Mouse (Mus musculus): ENCODE measurements around the gene Olfr285. TPM values are rescaled to one million over a fixed set of nuclear protein-coding genes. Genes with fewer than 3 reads are reported as not detected.

The Olfr285 gene
- polyA plus RNA-seq (2014; fragmentation: Nextera tagmentation; extraction: Ambion mirVana), result not detected in 2 replicates

- no peaks in the 10 kb centered on the region for H3K9me3 ChIP-seq (ENCODE audit: control insufficient read depth, low read length)
- H3K36me3 ChIP-seq (ENCODE audit: control insufficient read depth, insufficient read depth, low read length), result no peaks in the 10 kb centered on the region
- H3K4me1 ChIP-seq (ENCODE audit: control insufficient read depth, insufficient read depth, low read length), result no peaks in the 10 kb centered on the region
- DNase-seq (ENCODE audit: low spot score, missing footprints), result no peak
- ATAC-seq (ENCODE audit: low FRiP score), result no peak
- no peak within 1 kb of the TSS for H3K4me2 ChIP-seq
- H3K9ac ChIP-seq (ENCODE audit: low read length), result no peak within 1 kb of the TSS
- H3K27me3 ChIP-seq (ENCODE audit: control insufficient read depth, insufficient read depth, low read length), result no peaks in the 10 kb centered on the region
- 90% methylated on average over 5 of the region's 5 CpGs for WGBS
- no peak within 1 kb of the TSS for H3K27ac ChIP-seq (ENCODE audit: low read depth, low read length)
- H3K4me3 ChIP-seq (ENCODE audit: low read depth, low read length), result no peak within 1 kb of the TSS
Observed at GRCm38 (mm10) chr15:98317177-98317724, at the start of gene Olfr285. TSS of gene Olfr285 (minus strand) at chr15:98317353.

DNA sequence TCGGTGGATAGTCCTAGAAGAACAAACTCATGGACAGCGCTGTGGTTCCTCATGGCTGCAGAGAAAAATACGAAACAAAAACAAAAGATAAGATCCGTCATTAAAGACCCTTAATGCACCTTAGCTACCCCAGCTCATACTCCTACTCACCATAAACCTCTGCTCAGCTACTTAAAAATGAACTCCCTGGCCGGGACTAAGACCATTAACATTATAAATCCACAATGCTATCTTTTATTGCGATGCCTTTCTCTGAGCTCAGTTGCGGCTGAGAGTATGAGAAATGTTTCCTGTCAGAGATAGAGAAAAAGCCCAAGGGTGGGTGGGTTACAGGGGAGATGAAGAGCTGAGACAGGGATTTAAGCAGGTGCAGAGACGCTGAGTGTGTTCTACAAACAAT is 23.7 kb upstream of the Olfr285 start, which contains the start of gene Olfr284:
Gene Olfr284, minus strand, starts transcription at position 101 of the 400 bp plus-strand sequence.
- DNase-seq (ENCODE audit: low spot score, missing footprints) (no peak), ATAC-seq (ENCODE audit: low FRiP score) (no peak)
- WGBS, result 87% methylated on average over 8 of the region's 8 CpGs
- no peak within 1 kb of the TSS for H3K27ac ChIP-seq (ENCODE audit: low read depth, low read length)
- H3K27me3 ChIP-seq (ENCODE audit: control insufficient read depth, insufficient read depth, low read length), result no peaks in the 10 kb centered on the region
- no peaks in the 10 kb centered on the region for H3K36me3 ChIP-seq (ENCODE audit: control insufficient read depth, insufficient read depth, low read length)
- H3K9me3 ChIP-seq (ENCODE audit: control insufficient read depth, low read length), result no peaks in the 10 kb centered on the region
- no peak within 1 kb of the TSS for H3K9ac ChIP-seq (ENCODE audit: low read length)
- H3K4me3 ChIP-seq (ENCODE audit: low read depth, low read length), result no peak within 1 kb of the TSS
- H3K4me2 ChIP-seq, result no peak within 1 kb of the TSS
- no peaks in the 10 kb centered on the region for H3K4me1 ChIP-seq (ENCODE audit: control insufficient read depth, insufficient read depth, low read length)

DNA sequence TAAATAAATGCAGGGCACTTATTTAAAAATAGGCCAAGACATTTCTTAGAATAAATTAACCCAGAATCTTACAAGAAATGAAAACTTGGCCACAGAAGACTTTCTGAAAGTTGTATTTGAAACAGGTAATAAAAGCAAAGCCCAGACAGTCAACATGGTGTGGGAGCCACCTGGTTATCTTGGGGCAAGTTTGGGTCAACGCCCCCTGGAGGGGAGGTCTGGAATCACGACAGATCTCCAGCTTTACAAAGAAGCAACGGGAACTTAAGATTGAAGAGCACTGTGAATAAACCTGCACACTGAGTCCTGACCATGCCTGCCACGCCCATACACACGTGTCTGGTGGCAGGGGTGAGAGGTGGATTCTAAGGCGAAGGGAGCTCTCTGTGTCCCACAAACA is 1.4 kb downstream of the Olfr285 start:
- Histone ChIP-seq H3K36me3 (ENCODE audit: control insufficient read depth, insufficient read depth, low read length) (no peaks in the 10 kb centered on the region), H3K9me3 (ENCODE audit: control insufficient read depth, low read length) (no peaks in the 10 kb centered on the region), H3K9ac (ENCODE audit: low read length) (no peak overlapping the region), H3K27me3 (ENCODE audit: control insufficient read depth, insufficient read depth, low read length) (no peaks in the 10 kb centered on the region), H3K4me2 (no peak overlapping the region), H3K27ac (ENCODE audit: low read depth, low read length) (no peak overlapping the region), H3K4me1 (ENCODE audit: control insufficient read depth, insufficient read depth, low read length) (no peaks in the 10 kb centered on the region), H3K4me3 (ENCODE audit: low read depth, low read length) (no peak overlapping the region)
- WGBS, result 57% methylated on average over 6 of the region's 6 CpGs
- ATAC-seq (ENCODE audit: low FRiP score), result no peak
- DNase-seq (ENCODE audit: low spot score, missing footprints), result no peak

- WGBS, result 3% methylated on average over 43 of the region's 60 CpGs
Observed at GRCm38 (mm10) chr15:98295628-98296551, 21.3 kb downstream of the Olfr285 start, which contains the start of gene Zfp641. TSS of gene Zfp641 (minus strand) at chr15:98296161.

GRCm38 (mm10) chr15:98293651-98294050 is 23.5 kb downstream of the Olfr285 start:
- no peak for ATAC-seq (ENCODE audit: low FRiP score)

More at GRCm38 (mm10) chr15:98295628-98296551, 21.3 kb downstream of the Olfr285 start, which contains the start of gene Zfp641:
- DNase-seq (ENCODE audit: low spot score, missing footprints) (peak; percentile 93), ATAC-seq (ENCODE audit: low FRiP score) (peak; percentile 76)
- Histone ChIP-seq H3K4me3 (ENCODE audit: low read depth, low read length) (peak within 1 kb of the TSS; percentile 72), H3K9ac (ENCODE audit: low read length) (peak within 1 kb of the TSS; percentile 83), H3K4me1 (ENCODE audit: control insufficient read depth, insufficient read depth, low read length) (no peaks in the 10 kb centered on the region), H3K27ac (ENCODE audit: low read depth, low read length) (no peak within 1 kb of the TSS), H3K9me3 (ENCODE audit: control insufficient read depth, low read length) (no peaks in the 10 kb centered on the region), H3K27me3 (ENCODE audit: control insufficient read depth, insufficient read depth, low read length) (no peaks in the 10 kb centered on the region), H3K36me3 (ENCODE audit: control insufficient read depth, insufficient read depth, low read length) (no peaks in the 10 kb centered on the region), H3K4me2 (peak within 1 kb of the TSS; percentile 90)

GRCm38 (mm10) chr15:98288566-98288965 is 28.6 kb downstream of the Olfr285 start:
- WGBS, result 60% methylated on average over 12 of the region's 12 CpGs
- ATAC-seq (ENCODE audit: low FRiP score), result no peak

More at GRCm38 (mm10) chr15:98293651-98294050, 23.5 kb downstream of the Olfr285 start:
- no peak for DNase-seq (ENCODE audit: low spot score, missing footprints)
- H3K36me3 ChIP-seq (ENCODE audit: control insufficient read depth, insufficient read depth, low read length), result no peaks in the 10 kb centered on the region
- H3K4me1 ChIP-seq (ENCODE audit: control insufficient read depth, insufficient read depth, low read length), result no peaks in the 10 kb centered on the region
- no peaks in the 10 kb centered on the region for H3K27me3 ChIP-seq (ENCODE audit: control insufficient read depth, insufficient read depth, low read length)
- 88% methylated on average over 8 of the region's 8 CpGs for WGBS
- H3K4me2 ChIP-seq, result no peak overlapping the region
- H3K4me3 ChIP-seq (ENCODE audit: low read depth, low read length), result no peak overlapping the region
- no peak overlapping the region for H3K27ac ChIP-seq (ENCODE audit: low read depth, low read length)
- H3K9me3 ChIP-seq (ENCODE audit: control insufficient read depth, low read length), result no peaks in the 10 kb centered on the region
- H3K9ac ChIP-seq (ENCODE audit: low read length), result no peak overlapping the region

DNA sequence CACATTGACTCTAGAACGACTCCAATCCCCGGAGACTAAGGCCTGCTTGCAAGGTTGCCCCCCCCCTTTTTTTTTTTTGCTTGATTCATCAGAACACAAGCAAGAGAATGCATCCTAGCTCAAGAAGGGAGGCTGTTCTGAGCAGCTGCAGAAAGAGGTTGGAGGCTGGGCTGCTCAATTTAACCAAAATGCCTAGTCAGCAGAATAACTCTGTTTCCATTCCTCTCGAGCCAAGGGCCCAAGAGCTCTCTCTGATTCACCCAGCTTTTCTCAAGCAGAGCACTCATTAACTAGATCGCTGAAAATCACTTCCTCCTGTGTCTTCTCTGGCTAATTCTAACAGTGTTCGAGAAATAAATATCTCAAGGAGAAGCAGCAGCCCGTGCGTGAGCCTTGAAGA is 30.7 kb downstream of the Olfr285 start:
- no peak overlapping the region for H3K4me2 ChIP-seq
- H3K27me3 ChIP-seq (ENCODE audit: control insufficient read depth, insufficient read depth, low read length), result no peaks in the 10 kb centered on the region
- WGBS, result 83% methylated on average over 7 of the region's 7 CpGs
- no peaks in the 10 kb centered on the region for H3K9me3 ChIP-seq (ENCODE audit: control insufficient read depth, low read length)
- ATAC-seq (ENCODE audit: low FRiP score) (no peak), DNase-seq (ENCODE audit: low spot score, missing footprints) (no peak)
- no peak overlapping the region for H3K27ac ChIP-seq (ENCODE audit: low read depth, low read length)
- H3K36me3 ChIP-seq (ENCODE audit: control insufficient read depth, insufficient read depth, low read length), result no peaks in the 10 kb centered on the region
- no peak overlapping the region for H3K4me3 ChIP-seq (ENCODE audit: low read depth, low read length)
- no peaks in the 10 kb centered on the region for H3K4me1 ChIP-seq (ENCODE audit: control insufficient read depth, insufficient read depth, low read length)
- H3K9ac ChIP-seq (ENCODE audit: low read length), result no peak overlapping the region

More at GRCm38 (mm10) chr15:98288566-98288965, 28.6 kb downstream of the Olfr285 start:
- H3K9ac ChIP-seq (ENCODE audit: low read length), result no peak overlapping the region
- H3K4me3 ChIP-seq (ENCODE audit: low read depth, low read length), result no peak overlapping the region
- no peak overlapping the region for H3K4me2 ChIP-seq
- H3K27me3 ChIP-seq (ENCODE audit: control insufficient read depth, insufficient read depth, low read length), result no peaks in the 10 kb centered on the region
- no peaks in the 10 kb centered on the region for H3K9me3 ChIP-seq (ENCODE audit: control insufficient read depth, low read length)
- H3K36me3 ChIP-seq (ENCODE audit: control insufficient read depth, insufficient read depth, low read length), result no peaks in the 10 kb centered on the region
- no peaks in the 10 kb centered on the region for H3K4me1 ChIP-seq (ENCODE audit: control insufficient read depth, insufficient read depth, low read length)
- peak; percentile 44 for DNase-seq (ENCODE audit: low spot score, missing footprints)
- H3K27ac ChIP-seq (ENCODE audit: low read depth, low read length), result no peak overlapping the region

Data from midbrain, embryonic 11.5 days (tissue).